Mouse (Mus musculus): Measurements from ENCODE around the gene Olfr846.

The Olfr846 gene

DNA sequence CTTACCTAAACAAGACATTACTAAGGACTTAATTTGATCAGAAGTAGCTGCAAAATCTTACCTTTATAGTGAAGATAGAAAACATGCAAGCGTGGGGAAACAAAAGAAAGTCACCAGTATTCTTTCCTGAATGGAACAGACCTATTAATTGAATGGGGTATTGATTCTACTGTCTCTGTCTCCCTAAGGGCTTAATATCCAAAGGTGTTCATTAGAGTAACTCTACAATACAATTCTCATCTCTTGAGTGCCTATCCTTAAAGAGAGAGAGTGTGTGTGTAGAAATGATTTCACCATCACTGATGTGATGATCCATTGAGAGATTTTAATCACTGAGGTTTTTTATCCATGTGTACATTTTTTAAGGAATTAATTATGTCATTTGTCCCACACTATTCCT is at the start of gene Olfr846:
TSS of gene Olfr846 (minus strand) at position 101 of the 400 bp plus-strand sequence.
- no peak for DNase-seq (ENCODE audit: low read depth)

DNA sequence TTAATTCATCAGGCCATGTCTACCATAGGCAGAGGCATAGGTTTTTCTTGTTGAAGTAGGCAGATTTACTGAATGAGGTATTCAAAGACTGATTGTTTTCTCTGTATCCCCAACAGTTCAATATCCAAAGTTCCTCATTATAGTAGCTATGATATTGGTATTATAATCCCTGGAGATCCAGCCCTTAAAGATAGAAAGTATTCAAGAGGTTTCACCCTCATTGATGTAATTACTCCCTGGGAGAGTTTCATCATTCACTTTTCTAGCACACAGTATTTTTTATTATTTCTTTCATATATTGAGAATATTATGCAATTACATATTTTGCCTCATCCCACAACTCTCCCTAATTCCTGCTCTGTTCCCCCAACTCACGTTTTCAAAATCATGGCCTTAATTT is 14.8 kb upstream of the Olfr846 start, which contains the start of gene Olfr847:
TSS of gene Olfr847 (minus strand) at position 101 of the 400 bp plus-strand sequence.
- no peak for DNase-seq (ENCODE audit: low read depth)

DNA sequence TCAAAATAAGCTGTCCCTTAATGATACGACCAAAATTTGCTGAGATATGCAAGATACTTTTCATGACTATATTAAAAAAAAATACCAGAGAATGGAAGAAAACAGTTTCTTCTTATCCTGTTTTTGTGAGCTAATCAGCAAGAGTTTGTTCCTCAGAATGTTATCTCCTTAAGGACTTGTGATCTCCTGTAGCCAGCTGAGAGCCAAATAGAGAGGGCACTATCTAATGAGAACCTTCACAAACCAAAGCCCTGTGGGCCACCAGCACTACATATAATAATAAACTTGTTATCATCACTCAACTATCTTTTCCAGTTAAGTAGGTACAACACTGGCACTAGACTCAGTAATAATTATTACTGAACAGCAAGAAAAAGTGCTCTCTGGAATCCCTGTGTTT is 27.6 kb downstream of the Olfr846 start, which contains the start of gene Olfr845:
TSS of gene Olfr845 (plus strand) at position 301 of the 400 bp plus-strand sequence.
- no peak for DNase-seq (ENCODE audit: low read depth)

DNA sequence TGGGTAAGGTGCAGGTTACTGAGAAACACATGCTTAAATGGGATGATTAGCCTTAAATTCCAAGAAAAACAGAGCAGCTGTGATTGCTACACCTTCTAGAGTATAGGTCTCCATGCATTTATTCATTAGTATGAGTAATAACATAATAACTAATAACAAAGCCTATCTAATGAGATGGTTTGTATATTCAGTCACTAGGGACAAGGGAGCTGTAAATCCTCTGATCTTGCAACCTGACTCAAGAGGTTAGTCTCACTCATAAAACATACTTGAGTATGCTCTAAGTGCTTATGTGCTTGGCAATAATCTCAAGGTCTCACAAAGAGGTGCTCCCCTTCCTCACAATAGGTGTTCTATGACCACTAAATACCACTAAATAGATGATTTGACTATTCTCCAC is 47.8 kb downstream of the Olfr846 start, which contains the start of gene Olfr844:
TSS of gene Olfr844 (plus strand) at position 301 of the 400 bp plus-strand sequence.
- DNase-seq (ENCODE audit: low read depth) = no peak

All from induced T-regulatory cell, adult 2 months (primary cell).